Mouse (Mus musculus): Measurements from ENCODE around the gene Ints7.

DNA sequence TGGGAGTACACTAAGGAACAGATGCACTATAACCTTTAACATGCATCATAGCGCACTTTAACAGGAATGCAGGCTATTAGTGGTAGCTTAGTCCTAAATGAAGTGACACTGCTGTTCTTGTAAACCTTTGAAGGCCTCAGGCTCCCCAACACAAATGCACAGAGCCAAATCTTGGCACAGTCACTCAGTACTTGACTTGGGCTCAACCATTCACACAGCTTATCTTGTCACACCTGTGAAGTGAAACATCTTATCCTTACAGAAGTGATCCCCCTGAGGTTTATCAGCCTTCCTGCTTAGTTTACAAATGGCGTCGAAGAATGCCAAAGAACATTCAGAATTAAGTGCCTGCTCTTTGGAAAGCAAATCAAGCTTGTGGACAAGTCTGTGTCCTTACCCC lies 31.7 kb upstream of the Ints7 start:
- TF ChIP-seq CTCF (IDR thresholded peaks at IDR 0.05; ENCODE audit: low read depth) (no peak), EP300 (IDR thresholded peaks at IDR 0.05; ENCODE audit: low read depth) (no peak)

All from liver, embryonic 14.5 days (tissue).